Mouse (Mus musculus) ES-E14 (cell line): Measurements from ENCODE around the gene Bmp7. TPM values are rescaled to one million over a fixed set of nuclear protein-coding genes. Genes with fewer than 3 reads are reported as not detected.

Source experiments
- DNase-seq: peaks from one replicate; pipeline ENCODE4 v3.0.0-alpha.2; 2013; ENCODE audit warnings: low read depth, low spot score
- H3K27ac ChIP-seq: 2 replicates; pipeline ENCODE4 v1.5.1; 2012; ENCODE audit warnings: low read depth, mild to moderate bottlenecking, low read length, moderate library complexity, mixed read lengths; ENCODE audit not compliant: poor library complexity, insufficient read depth, severe bottlenecking
- H3K36me3 ChIP-seq: 2 replicates; pipeline ENCODE4 v1.6.1; 2012; ENCODE audit warnings: mild to moderate bottlenecking, low read length, moderate library complexity, mixed read lengths; ENCODE audit not compliant: control insufficient read depth, poor library complexity, insufficient read depth, severe bottlenecking
- H3K4me1 ChIP-seq, 2 experiments: fragments of 150-350 bp in 1 of 2; sonication (generic) in 1 of 2; 2 replicates each; pipeline ENCODE4 v1.6.1; 2012; ENCODE audit warnings: low read length in 2 of 2, mild to moderate bottlenecking in 1 of 2, mixed read lengths in 1 of 2; ENCODE audit not compliant: control insufficient read depth in 2 of 2, insufficient read depth in 2 of 2, poor library complexity in 1 of 2
- H3K4me3 ChIP-seq, 2 experiments: fragments of 150-350 bp in 1 of 2; sonication (generic) in 1 of 2; 2 replicates each; pipeline ENCODE4 v1.5.1; 2012; ENCODE audit warnings: low read length in 2 of 2, low read depth in 1 of 2, mild to moderate bottlenecking in 1 of 2, mixed read lengths in 1 of 2; ENCODE audit not compliant: insufficient read depth in 1 of 2, poor library complexity in 1 of 2, severe bottlenecking in 1 of 2
- H3K9ac ChIP-seq: 2 replicates; pipeline ENCODE4 v1.6.1; 2012; ENCODE audit warnings: low read depth, mild to moderate bottlenecking, low read length, mixed read lengths; ENCODE audit not compliant: poor library complexity, insufficient read depth, severe bottlenecking
- H3K9me3 ChIP-seq: fragments of 150-350 bp; sonication (generic); 2 replicates; pipeline ENCODE4 v1.6.1; 2012; ENCODE audit warnings: low read depth, mild to moderate bottlenecking, low read length; ENCODE audit not compliant: control insufficient read depth, insufficient read depth
- CHD2 ChIP-seq: IDR thresholded peaks from 2 replicates; pipeline ENCODE4 v1.6.1; 2014; ENCODE audit warnings: mild to moderate bottlenecking, low read depth, low read length, inconsistent platforms
- HCFC1 ChIP-seq: IDR thresholded peaks from 2 replicates; pipeline ENCODE4 v1.6.1; 2012; ENCODE audit warnings: low read length, inconsistent platforms, borderline replicate concordance; ENCODE audit not compliant: insufficient read depth
- MAFK ChIP-seq: IDR thresholded peaks from 2 replicates; pipeline ENCODE4 v1.6.1; 2014; ENCODE audit warnings: mild to moderate bottlenecking, low read depth, low read length, inconsistent platforms; ENCODE audit not compliant: insufficient read depth
- ZC3H11A ChIP-seq: IDR thresholded peaks from 2 replicates; pipeline ENCODE4 v1.6.1; 2012; ENCODE audit warnings: low read depth, mild to moderate bottlenecking, inconsistent platforms, low read length, borderline replicate concordance
- ZNF384 ChIP-seq: IDR thresholded peaks from 2 replicates; pipeline ENCODE4 v1.6.1; 2012; ENCODE audit warnings: low read depth, low read length, inconsistent platforms
- in situ Hi-C, 2 experiments: fragments of 600-800 bp; cut with MboI; formaldehyde crosslinking; loops; one replicate each; pipeline ENCODE4 v1.15.1; 2025; ENCODE audit warnings: low sequenced_read_pairs in 2 of 2, inconsistent platforms in 1 of 2; ENCODE audit not compliant: unreplicated experiment in 2 of 2
- total RNA-seq: library from RNA; depleted of rRNA; stranded (reverse); fragments of 300-350 nt; gene quantifications from 2 replicates; pipeline ENCODE4 v1.2.3, GENCODE M21; 2012

The Bmp7 gene
- total RNA-seq, 1 experiment: 1.4 TPM

GRCm38 (mm10) chr2:172909463-172909862 lies 30.7 kb downstream of the Bmp7 start:
- Histone ChIP-seq H3K36me3 (no peaks in the 10 kb centered on the region), H3K9me3 (no peaks in the 10 kb centered on the region), H3K9ac (no peak overlapping the region), H3K4me3 (no peak overlapping the region), H3K27ac (no peak overlapping the region), H3K4me1 (peaks cover 3 to 6% of the 10 kb centered on the region in 2 experiments; a peak in 3 of 4 replicates)
- no peak for DNase-seq
- in situ Hi-C loops: no loop called here
- TF ChIP-seq CHD2: no peak

- Histone ChIP-seq H3K27ac (no peak overlapping the region), H3K36me3 (no peaks in the 10 kb centered on the region), H3K4me1 (no peaks in the 10 kb centered on the region; a peak in 1 of 4 replicates), H3K4me3 (no peak overlapping the region), H3K9ac (no peak overlapping the region), H3K9me3 (no peaks in the 10 kb centered on the region)
- in situ Hi-C loops: no loop called here
- DNase-seq: no peak
- no peak for TF ChIP-seq CHD2
- TF ChIP-seq MAFK: no peak
Observed at GRCm38 (mm10) chr2:172906146-172906545, 34.0 kb downstream of the Bmp7 start.

GRCm38 (mm10) chr2:172905057-172905456 lies 35.1 kb downstream of the Bmp7 start:
- Histone ChIP-seq H3K27ac (no peak overlapping the region), H3K9ac (no peak overlapping the region), H3K36me3 (no peaks in the 10 kb centered on the region), H3K4me1 (peaks cover 0 to 4% of the 10 kb centered on the region in 2 experiments; a peak in 1 of 4 replicates), H3K4me3 (no peak overlapping the region), H3K9me3 (no peaks in the 10 kb centered on the region)
- no peak for DNase-seq
- in situ Hi-C loops: no loop called here
- TF ChIP-seq CHD2 (no peak), MAFK (no peak), ZNF384 (no peak), HCFC1 (no peak), ZC3H11A (no peak)

- peaks cover 0 to 4% of the 10 kb centered on the region in 2 experiments; a peak in 1 of 4 replicates for H3K4me1 ChIP-seq
- no peak overlapping the region for H3K27ac ChIP-seq
- H3K36me3 ChIP-seq: no peaks in the 10 kb centered on the region
- no peak for DNase-seq
- in situ Hi-C loops: no loop called here
- no peak for TF ChIP-seq ZNF384
- no peak for TF ChIP-seq CHD2
- TF ChIP-seq ZC3H11A: no peak
- no peak for TF ChIP-seq HCFC1
- TF ChIP-seq MAFK: no peak
- no peak overlapping the region for H3K9ac ChIP-seq
- no peak overlapping the region for H3K4me3 ChIP-seq
- H3K9me3 ChIP-seq: no peaks in the 10 kb centered on the region
Observed at GRCm38 (mm10) chr2:172904614-172905013, 35.5 kb downstream of the Bmp7 start.

- H3K9me3 ChIP-seq: no peaks in the 10 kb centered on the region
- no peak overlapping the region for H3K27ac ChIP-seq
- no peak overlapping the region for H3K4me3 ChIP-seq
- H3K4me1 ChIP-seq: peaks cover 0 to 4% of the 10 kb centered on the region in 2 experiments; a peak in 1 of 4 replicates
- no peak overlapping the region for H3K9ac ChIP-seq
- in situ Hi-C loops: no loop called here
- TF ChIP-seq ZNF384 (no peak), ZC3H11A (no peak), MAFK (no peak), HCFC1 (no peak), CHD2 (no peak)
- H3K36me3 ChIP-seq: no peaks in the 10 kb centered on the region
- DNase-seq: no peak
Observed at GRCm38 (mm10) chr2:172903523-172903922, 36.6 kb downstream of the Bmp7 start.
